Mouse (Mus musculus): ENCODE data around the gene Tex101.
"Not testable (repeated sequence)": the region's sequence is repeated elsewhere in the genome, so short reads cannot be mapped to it uniquely, and the experiment has no call there.

The Tex101 gene

GRCm38 (mm10) chr7:24636264-24636663 lies 40.2 kb downstream of the Tex101 start, which contains the start of gene Lypd3:
Gene Lypd3, plus strand, starts transcription at chr7:24636550.
- CTCF ChIA-PET, result no interaction called here

GRCm38 (mm10) chr7:24630116-24630880 lies 46.2 kb downstream of the Tex101 start:
- CTCF ChIA-PET, result no interaction called here

GRCm38 (mm10) chr7:24629672-24630071 lies 46.8 kb downstream of the Tex101 start:
- CTCF ChIA-PET, result no interaction called here

- CTCF ChIA-PET, result no interaction called here
Observed at GRCm38 (mm10) chr7:24628685-24629610, 47.5 kb downstream of the Tex101 start.

GRCm38 (mm10) chr7:24622967-24623366 lies 53.5 kb downstream of the Tex101 start:
- CTCF ChIA-PET, result interaction anchor here (1.0 kb wide), 1 partner anchor 20 kb away, joined by 4 read pairs; no protein-coding TSS in a partner anchor

- CTCF ChIA-PET, result no interaction called here
Observed at GRCm38 (mm10) chr7:24621193-24621592, 55.3 kb downstream of the Tex101 start.

GRCm38 (mm10) chr7:24619671-24620397 lies 56.6 kb downstream of the Tex101 start:
- CTCF ChIA-PET, result no interaction called here

- CTCF ChIA-PET, result not testable (repeated sequence)
Observed at GRCm38 (mm10) chr7:24618374-24618773, 58.1 kb downstream of the Tex101 start.

Measured in spleen, embryonic (tissue).